Mouse (Mus musculus) bone marrow, adult 2 months (tissue): ENCODE results near the gene Gm20547. TPM values are rescaled to one million over a fixed set of nuclear protein-coding genes. Genes with fewer than 3 reads are reported as not detected.

ENCODE experiments used
- H3K27ac ChIP-seq: fragments of 200-500 bp; 2 replicates; pipeline ENCODE4 v1.5.1; 2012; ENCODE audit warnings: low read depth, mild to moderate bottlenecking, control low read depth, inconsistent platforms, low read length; ENCODE audit not compliant: control insufficient read depth, poor library complexity, insufficient read depth
- H3K4me1 ChIP-seq: fragments of 200-500 bp; 2 replicates; pipeline ENCODE4 v1.6.1; 2011; ENCODE audit warnings: low read length; ENCODE audit not compliant: control insufficient read depth, insufficient read depth
- H3K4me3 ChIP-seq: fragments of 200-500 bp; replicated peaks from 2 replicates; pipeline ENCODE3; 2011; ENCODE audit warnings: mild to moderate bottlenecking, low read depth, low read length, control low read depth; ENCODE audit not compliant: control insufficient read depth
- CTCF ChIP-seq: fragments of 200-500 bp; IDR thresholded peaks from 2 replicates; pipeline ENCODE4 v1.5.1; 2011; ENCODE audit warnings: low read length, control low read depth; ENCODE audit not compliant: control insufficient read depth, insufficient read depth
- POLR2A ChIP-seq: fragments of 200-500 bp; IDR thresholded peaks from 2 replicates; pipeline ENCODE4 v1.6.1; 2011; ENCODE audit warnings: low read depth, mild to moderate bottlenecking, control low read depth, low read length, borderline replicate concordance; ENCODE audit not compliant: control insufficient read depth
- WGBS: fragments of 180-500 bp; shearing (Covaris S2); methylation state at CpG from one replicate; pipeline ENCODE4 v1.1.7; 2018; 5-methylcytosine and 5-hydroxymethylcytosine counted together
- polyA plus RNA-seq: library from polyadenylated mRNA; stranded (reverse); fragments of >200 nt; gene quantifications from 2 replicates; pipeline ENCODE4 v1.2.4, GENCODE M21; 2011; ENCODE audit warnings: low replicate concordance; ENCODE audit not compliant: missing spikeins, insufficient read depth, insufficient read length

Gm20547 gene
- polyA plus RNA-seq, 1 experiment = 2.0 TPM

DNA sequence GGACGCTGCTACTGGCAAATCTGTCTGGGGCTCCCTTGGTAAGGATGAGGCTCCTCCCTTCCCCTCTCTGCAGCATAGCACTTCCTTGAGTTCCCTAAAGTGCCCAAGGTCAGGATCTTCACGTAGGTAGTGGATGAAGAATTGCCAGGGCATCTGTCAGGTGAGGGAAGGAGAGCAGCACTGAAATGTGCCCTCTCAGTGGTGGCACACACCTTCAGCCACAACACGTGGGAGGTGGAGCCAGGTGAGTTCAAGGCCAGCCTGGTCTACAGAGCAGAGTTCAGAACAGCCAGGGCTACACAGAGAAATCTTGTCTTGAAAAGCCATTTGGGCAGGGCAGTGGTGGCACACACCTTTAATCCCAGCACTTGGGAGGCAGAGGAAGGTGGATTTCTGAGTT, 27.1 kb downstream of the Gm20547 start:
- 80% methylated on average over 3 of the region's 3 CpGs for WGBS
- no peak overlapping the region for H3K4me3 ChIP-seq
- no peak for TF ChIP-seq CTCF
- TF ChIP-seq POLR2A = no peak
- no peaks in the 10 kb centered on the region; the same call in 1 of the 2 replicates for H3K4me1 ChIP-seq
- H3K27ac ChIP-seq = no peak overlapping the region

DNA sequence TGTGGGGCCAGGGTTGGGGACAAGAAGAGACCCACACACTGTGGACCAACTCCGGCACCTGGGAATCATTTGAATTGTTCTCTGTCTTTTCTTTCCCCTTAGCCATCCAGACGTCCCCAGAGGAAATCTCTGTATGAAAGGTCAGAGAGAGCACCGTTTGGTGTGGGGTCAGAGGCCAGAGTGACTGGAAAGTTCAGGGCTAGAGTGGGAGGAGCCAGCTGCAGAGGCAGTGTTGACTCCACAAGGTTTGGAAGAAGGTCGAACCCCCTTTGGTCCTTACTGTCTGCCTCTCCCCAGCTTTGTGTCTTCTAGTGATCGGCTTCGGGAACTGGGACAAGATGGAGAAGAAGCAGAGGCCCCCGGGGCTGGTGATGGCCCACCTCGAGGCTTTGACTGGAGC, 28.3 kb downstream of the Gm20547 start:
- TF ChIP-seq POLR2A (no peak), CTCF (no peak)
- no peaks in the 10 kb centered on the region; the same call in 1 of the 2 replicates for H3K4me1 ChIP-seq
- no peak overlapping the region for H3K27ac ChIP-seq
- H3K4me3 ChIP-seq = no peak overlapping the region
- WGBS = 86% methylated on average over 8 of the region's 8 CpGs

DNA sequence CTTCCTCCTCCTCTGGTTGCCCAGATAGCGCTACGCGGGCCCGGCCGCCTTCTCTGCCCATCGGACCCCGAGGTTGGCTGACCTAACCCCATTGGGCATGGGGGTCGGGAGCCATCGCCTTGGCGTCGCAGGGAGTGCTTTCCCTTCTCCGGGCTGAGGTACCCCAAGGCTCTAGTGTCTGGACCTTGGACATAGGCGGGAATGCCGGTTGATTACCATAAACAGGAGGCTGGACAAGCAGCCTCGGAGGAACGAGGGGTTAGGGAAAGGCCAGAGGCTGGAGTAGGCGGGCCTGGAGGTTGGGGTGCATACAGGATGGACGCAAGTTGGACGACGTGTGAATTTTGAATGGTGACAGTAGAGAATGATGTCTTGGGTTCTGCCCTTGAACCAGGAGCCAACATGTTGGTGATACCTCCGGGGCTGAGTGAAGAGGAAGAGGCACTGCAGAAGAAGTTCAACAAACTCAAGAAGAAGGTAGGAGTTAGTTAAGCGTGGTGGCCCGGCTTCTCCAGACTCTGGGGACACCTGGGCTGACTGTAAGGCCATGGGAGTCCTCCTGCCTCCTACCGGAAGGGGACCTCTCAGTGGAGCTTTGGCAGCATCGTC, 31.2 kb downstream of the Gm20547 start:
- TF ChIP-seq CTCF (no peak), POLR2A (no peak)
- Histone ChIP-seq H3K4me1 (no peaks in the 10 kb centered on the region; the same call in 1 of the 2 replicates), H3K27ac (peak overlapping the region; percentile 35; the same call in 1 of the 2 replicates), H3K4me3 (peak overlapping the region; percentile 87)
- WGBS = under 1% methylated on average over 25 of the region's 25 CpGs

DNA sequence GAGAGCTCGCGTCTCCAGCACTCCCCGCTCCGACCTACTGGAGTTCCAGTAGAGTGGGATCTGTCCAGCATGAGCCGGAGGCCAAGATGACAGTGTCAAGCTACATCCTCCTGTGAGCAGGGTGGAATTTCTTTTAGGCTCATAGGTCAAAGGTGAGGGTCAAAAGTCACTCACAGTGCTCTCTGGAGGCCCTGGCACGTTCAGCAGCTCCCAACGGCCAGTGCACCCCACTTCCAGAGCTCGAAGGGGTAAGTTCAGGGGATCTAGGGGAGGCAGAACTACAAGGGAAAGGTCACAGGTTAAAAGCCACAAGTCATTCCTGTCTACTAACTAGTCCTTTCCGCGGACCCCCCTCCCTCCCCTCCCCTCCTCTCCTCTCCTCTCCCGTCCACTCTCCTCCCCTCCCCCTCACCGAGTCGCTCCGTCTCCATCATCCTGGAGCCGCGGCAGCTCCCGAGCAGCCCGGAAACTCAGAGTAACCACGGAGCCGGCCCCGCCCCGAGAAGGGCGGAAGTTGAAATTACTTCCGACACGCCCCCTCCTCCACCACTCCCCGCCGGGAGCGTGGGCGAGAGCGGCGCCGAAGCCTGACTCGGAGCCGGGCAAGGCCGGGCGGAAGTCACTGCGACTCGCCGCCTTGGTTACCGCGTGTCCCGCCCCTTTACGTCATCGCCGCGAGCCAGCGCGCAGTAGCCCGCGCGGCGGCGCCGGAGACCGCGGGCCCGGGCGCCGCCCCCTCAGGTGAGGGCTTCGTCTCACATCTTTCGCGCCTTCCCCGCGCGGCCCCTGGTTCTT, 31.9 kb downstream of the Gm20547 start, which contains the start of the genes Skiv2l and Nelfe:
TSS of gene Skiv2l (minus strand) at position 489 of the 795 bp plus-strand sequence.
TSS of gene Nelfe (plus strand) at position 670 of the 795 bp plus-strand sequence.
- H3K4me1 ChIP-seq = no peaks in the 10 kb centered on the region; the same call in 1 of the 2 replicates
- H3K27ac ChIP-seq = peak within 1 kb of the TSS; percentile 35
- TF ChIP-seq CTCF = no peak
- peak; percentile 50; the same call in 1 of the 2 replicates for TF ChIP-seq POLR2A
- H3K4me3 ChIP-seq = peak within 1 kb of the TSS; percentile 87
- WGBS = 1% methylated on average over 65 of the region's 65 CpGs

DNA sequence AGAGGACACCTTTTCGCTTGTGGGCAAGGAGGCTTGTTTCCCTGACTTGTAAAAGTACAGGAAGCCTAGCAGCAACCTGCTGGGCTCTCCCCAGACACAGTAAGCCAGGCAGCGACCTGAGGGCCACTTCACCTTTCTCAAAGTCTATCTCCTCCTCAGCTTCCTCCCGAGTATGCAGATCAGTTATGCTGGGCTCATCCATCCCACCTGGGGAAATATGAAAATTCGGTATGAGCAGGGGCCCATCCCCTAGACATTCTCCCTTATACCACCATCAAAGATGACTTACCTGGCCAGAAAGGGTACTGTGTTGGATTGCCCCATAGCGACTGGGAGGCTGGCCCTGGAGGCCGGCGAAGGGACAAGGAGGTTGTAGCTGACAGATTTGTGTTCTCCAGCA, 34.2 kb downstream of the Gm20547 start:
- no peak overlapping the region for H3K4me3 ChIP-seq
- no peak overlapping the region for H3K27ac ChIP-seq
- H3K4me1 ChIP-seq = no peaks in the 10 kb centered on the region; the same call in 1 of the 2 replicates
- WGBS = 87% methylated on average over 7 of the region's 7 CpGs
- TF ChIP-seq CTCF = no peak
- no peak for TF ChIP-seq POLR2A

DNA sequence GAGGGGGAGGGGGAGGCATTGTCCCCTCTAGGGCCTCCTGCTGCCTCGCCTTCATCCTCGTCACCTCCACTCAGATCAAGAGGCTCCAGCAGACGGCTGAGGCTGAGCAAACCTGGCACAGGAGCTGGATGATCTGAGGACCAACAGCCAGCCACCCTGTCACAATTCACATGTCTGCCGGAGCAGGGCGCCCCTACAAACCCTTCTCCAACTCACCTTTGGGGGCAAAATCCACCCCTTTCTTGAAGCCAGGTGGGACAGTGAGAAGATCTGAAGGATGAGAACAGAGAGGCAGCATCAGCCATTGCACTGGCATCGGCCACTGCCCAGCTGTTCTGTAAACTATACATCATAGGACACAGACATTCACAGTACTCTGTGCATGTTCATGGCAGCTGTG, 34.6 kb downstream of the Gm20547 start:
- H3K4me1 ChIP-seq = no peaks in the 10 kb centered on the region; the same call in 1 of the 2 replicates
- no peak overlapping the region for H3K4me3 ChIP-seq
- TF ChIP-seq POLR2A (no peak), CTCF (no peak)
- no peak overlapping the region for H3K27ac ChIP-seq
- WGBS = 94% methylated on average over 6 of the region's 6 CpGs

DNA sequence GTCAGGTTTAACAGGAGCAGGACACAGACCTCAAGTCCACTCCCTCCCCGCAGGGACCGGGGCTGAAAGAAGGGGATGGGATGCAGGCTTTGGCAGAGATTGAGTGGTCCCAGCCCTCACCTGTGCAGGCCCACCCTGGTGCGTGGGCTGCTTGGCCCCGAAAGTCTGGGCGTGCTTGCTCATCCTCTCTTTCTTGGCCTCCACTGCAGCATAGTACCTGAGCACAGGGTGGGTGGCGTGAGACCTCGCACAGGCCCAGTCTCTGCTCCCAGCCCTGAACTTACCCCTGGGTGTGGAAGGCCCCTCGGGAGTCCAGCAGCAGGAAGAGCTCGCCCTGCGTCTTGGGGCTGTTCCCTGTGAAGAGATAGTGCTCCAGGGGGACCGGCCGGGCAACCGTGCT, 37.0 kb downstream of the Gm20547 start:
- WGBS = 91% methylated on average over 13 of the region's 13 CpGs
- Histone ChIP-seq H3K4me3 (no peak overlapping the region), H3K27ac (no peak overlapping the region), H3K4me1 (no peaks in the 10 kb centered on the region)
- TF ChIP-seq CTCF (no peak), POLR2A (no peak)

DNA sequence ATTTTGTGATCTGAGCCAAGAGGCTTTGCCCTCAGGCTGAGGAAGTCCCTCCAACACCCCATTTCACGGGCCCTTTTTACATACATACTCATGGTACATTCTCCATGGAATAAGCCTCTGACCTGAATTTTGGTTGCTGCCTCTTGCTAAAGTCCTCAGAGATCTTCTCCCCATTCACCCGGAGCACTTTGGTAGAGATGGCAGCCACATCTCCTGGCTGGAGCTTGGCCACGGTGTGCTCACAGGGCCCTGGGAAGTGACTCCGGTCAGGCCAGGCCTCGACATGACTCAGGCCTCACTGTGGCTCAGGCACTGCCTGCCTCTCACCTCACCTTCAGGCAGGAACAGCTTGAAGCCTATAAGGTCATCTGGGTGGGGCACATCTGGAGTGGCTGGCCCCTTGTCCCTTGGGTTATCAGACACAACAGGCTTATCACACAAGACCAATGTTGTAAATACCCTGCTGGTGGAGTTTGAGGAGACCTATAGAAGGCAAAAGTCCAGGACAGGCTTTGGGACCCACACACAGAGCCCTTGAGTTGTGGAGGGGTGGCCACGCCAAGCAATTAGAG, 41.0 kb downstream of the Gm20547 start:
- TF ChIP-seq POLR2A = no peak
- WGBS = 81% methylated on average over 6 of the region's 6 CpGs
- Histone ChIP-seq H3K27ac (no peak overlapping the region), H3K4me3 (no peak overlapping the region), H3K4me1 (peaks cover 3% of the 10 kb centered on the region; the same call in 1 of the 2 replicates)
